Mouse (Mus musculus) erythroblast, adult 5-6 weeks (primary cell): ENCODE measurements around the gene Suds3. TPM values are rescaled to one million over a fixed set of nuclear protein-coding genes. Genes with fewer than 3 reads are reported as not detected.

Source experiments
- ATAC-seq: replicated peaks from 2 replicates; pipeline ENCODE4 v1.8.0; 2016; ENCODE audit warnings: moderate number of reproducible peaks, mild to moderate bottlenecking, moderate TSS enrichment, inconsistent platforms; ENCODE audit not compliant: poor library complexity, low FRiP score, severe bottlenecking
- total RNA-seq, 2 experiments: library from RNA; stranded (forward) in 1 of 2; stranded (reverse) in 1 of 2; fragments of 150-400 nt in 1 of 2; fragments of 200-764, 138-1000 nt in 1 of 2; gene quantifications; 2 replicates each; pipeline versions ENCODE4 v1.2.3 to v1.2.4; 2015 to 2017; ENCODE audit warnings: low replicate concordance in 2 of 2

The Suds3 gene
- total RNA-seq (2015; ENCODE audit: low replicate concordance) (20.7 and 25.0 TPM in 2 replicates), total RNA-seq (2017; ENCODE audit: low replicate concordance) (73.7 and 98.8 TPM in 2 replicates)

DNA sequence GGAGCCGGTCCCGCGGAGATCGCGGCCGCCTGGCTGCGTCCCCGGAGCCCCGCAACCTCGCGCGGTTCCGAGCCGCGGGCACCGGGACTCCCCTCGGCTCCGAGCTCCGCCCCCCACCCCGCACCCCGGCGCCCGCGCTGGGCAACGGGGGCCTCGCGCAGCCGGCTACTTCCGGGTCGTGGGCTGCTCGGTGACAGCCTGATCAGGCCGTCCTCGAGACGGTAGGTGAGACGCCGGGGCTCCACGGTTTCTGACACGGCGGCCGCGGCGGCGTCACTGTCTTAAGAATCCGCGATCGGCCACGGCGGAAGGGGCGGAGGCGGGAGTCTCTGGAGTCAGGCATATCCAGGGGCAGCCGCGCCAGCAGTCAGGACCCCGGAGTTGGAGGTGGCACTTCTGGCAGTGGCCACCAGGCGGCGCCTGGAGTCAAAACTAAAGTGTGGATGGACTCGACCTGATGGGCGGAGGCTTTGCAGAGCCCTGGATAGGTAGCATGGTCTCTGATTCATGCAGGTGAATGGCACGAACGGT, at the start of gene Suds3:
Gene Suds3 (minus strand): TSS at position 278 of the 531 bp plus-strand sequence.
- ATAC-seq, result peak; percentile 60

DNA sequence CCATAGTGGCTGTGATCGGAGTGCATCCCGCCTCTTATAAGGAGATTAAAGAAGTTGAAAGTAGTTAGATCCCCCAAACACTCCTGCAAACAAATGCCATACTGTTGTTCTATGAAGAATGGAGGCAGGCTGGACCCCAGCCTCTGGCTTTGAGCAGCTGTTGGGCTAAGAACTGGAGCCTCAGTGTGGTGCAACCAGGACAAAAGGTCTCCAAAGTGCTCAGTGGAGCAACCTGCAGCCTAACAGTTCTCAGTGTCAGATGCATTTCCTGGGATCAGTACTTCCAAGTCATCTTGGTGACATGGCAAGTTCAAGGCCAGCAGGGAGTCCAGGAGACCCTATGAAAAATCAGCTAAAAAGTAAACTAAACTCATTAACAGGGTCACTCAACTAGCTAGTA, 49.0 kb upstream of the Suds3 start:
- no peak for ATAC-seq

- no peak for ATAC-seq
These were observed 48.6 kb upstream of the Suds3 start for GRCm38 (mm10) chr5:117164516-117164915.

DNA sequence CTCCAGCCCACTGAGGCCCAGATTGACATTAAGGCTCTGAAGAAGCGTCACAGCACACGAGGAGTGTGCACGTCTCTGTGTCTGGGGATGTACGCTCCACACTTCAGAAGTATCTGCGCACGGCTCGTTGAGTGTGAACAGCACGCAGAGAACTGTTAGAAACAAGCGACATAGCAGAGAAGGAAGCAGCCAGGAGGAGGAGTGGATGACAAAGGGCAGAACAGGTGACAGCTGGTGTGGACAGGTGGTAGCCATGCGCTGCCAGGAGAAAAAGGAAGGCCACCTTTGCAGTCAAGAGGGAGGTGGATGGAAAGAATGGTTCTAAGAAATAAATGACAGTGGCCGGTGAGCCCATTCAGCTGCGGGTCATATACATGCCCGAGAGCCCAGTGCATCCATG, 47.9 kb upstream of the Suds3 start:
- ATAC-seq, result no peak

GRCm38 (mm10) chr5:117160499-117160898, 44.6 kb upstream of the Suds3 start:
- ATAC-seq, result no peak

DNA sequence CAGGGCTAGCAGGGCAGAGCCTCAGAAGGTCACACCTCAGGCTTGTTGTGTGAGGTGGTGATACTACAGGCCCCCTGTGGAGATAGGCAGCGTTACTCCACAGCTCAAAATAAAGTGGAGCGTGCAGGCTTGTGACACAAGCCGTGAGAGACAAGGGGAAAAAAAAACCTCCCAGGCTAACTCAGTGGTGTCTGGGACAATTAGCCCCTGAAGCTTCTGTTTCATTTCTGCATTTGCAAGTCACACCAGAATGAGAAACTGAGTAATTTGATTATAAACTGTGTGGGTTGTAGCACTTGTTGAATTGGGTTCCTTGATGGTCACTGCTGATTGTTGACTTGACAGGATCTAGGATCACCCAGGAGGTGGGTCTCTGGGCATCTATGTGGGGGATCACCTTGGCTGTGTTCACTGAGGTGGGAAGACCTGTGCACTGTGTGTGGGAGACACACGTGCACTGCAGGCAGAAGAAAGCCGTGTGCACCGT, 43.9 kb upstream of the Suds3 start:
- no peak for ATAC-seq

DNA sequence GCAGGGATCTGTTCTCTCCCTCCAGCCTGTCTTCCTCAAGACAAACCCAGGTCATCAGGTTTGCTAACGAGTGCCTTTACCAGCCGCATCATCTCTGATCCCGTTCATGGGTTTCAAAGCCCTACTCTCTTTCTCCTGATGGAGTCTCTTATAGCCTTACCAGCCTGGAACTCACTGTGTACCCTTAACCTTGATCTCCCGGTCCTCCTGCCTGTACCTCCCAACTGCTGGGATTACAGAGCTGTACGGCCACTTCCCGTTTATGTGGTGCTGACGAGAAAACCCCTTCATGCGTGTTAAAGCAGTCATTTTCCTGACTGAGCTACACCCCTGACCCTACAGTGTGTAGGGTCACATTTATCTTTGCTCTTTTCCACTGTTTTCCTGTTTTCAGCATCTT, 43.4 kb upstream of the Suds3 start:
- no peak for ATAC-seq

GRCm38 (mm10) chr5:117158335-117159018, 42.6 kb upstream of the Suds3 start:
- no peak for ATAC-seq

GRCm38 (mm10) chr5:117153527-117154091, 37.7 kb upstream of the Suds3 start:
- ATAC-seq, result no peak

GRCm38 (mm10) chr5:117152944-117153343, 37.0 kb upstream of the Suds3 start:
- no peak for ATAC-seq

DNA sequence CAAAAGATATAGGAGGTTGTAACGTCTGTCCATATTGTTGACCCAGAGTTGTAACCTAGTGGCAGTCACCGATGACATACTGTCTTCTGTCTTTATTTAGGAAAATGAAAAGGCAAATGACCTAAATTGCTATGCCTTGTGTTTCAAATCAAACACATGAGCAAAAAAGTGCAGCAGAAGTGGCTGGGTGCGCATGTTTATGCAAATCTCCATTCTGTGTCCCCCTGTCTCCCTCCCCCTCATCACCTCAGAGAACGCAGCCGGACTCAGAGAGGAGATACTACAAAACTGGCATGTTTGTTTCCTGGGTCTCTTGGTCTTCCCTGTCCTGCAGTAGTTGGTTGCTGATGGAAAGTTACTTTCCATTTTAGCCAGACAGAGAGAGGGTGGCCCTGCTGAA, 34.2 kb upstream of the Suds3 start:
- no peak for ATAC-seq

GRCm38 (mm10) chr5:117149054-117149942, 33.4 kb upstream of the Suds3 start:
- 0 out of 2 replicates have a peak, but pooled peaks have one; percentile 26 for ATAC-seq

GRCm38 (mm10) chr5:117147187-117148095, 31.5 kb upstream of the Suds3 start:
- no peak for ATAC-seq

DNA sequence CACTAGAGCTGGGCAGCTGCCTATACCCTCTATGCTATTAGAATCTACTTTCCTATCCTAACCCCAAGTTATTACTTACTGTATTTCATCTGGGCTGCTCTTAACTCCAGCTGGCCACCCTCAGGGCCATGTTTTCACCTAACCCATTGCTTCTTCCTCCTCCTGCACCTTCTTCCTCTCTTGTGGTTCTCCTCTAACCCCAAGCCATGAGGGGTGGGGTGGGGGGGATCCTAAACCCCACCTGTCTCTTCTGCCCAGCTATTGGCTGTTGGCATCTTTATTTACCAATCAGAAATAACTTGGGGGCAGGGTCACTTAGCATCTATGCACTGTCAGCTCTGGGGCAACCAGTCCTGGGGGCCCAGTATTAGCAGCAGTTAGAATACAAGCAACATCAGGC, 30.3 kb upstream of the Suds3 start:
- ATAC-seq, result no peak

DNA sequence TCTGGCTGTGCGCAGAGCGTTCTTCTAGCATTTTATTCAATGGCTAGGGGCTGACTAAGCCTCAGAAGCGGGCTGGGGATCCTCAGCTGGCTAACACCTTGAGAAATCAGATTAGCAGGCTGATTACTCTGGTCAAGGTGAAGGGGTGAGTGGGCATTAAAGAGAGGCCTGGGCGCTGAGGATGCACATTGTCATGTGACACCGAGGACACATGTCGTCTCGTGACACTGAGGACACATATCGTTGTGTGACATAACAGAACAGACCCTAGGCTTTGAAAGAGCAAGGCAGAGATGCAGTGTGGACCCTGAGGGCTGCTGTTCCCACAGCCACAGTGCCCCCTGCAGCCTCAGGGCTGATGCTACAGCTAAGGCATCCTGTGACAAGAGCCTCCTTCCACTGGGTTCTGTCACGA, 27.8 kb upstream of the Suds3 start:
- peak; percentile 68 for ATAC-seq

DNA sequence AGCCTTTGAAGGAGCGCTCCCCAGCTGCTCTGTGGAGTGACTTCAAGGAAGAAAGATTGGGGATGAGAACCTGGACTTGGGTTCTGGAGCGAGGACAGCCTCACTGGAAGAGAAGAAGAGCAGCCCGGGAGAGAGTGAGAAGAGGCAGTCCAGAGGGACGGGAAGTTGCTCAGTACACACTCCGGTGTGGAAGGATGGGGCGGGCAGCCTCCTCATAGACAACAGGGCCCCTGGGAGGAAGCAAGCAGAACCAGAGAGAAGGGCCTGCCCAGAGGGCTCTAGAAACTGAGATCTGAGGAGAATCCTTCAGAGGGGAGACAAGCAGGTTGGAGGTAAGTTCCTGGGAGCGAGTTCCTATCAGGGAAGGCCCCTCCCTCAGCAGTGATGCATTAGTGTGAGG, 24.5 kb upstream of the Suds3 start:
- no peak for ATAC-seq

- no peak for ATAC-seq
These were observed 23.9 kb upstream of the Suds3 start for GRCm38 (mm10) chr5:117139822-117140221.

- ATAC-seq, result peak; percentile 84
These were observed 22.5 kb upstream of the Suds3 start for GRCm38 (mm10) chr5:117138295-117138988.

GRCm38 (mm10) chr5:117137594-117137993, 21.7 kb upstream of the Suds3 start:
- ATAC-seq, result peak; percentile 63
